Mouse (Mus musculus) splenic B cell, adult 2 months (primary cell): ENCODE measurements around the gene Gm9573.

ENCODE experiments used
- DNase-seq: peaks from one replicate; pipeline ENCODE4 v3.0.0-alpha.2; 2011; ENCODE audit warnings: low read depth, low spot score
- H3K27me3 ChIP-seq: 2 replicates; pipeline ENCODE4 v1.6.1; 2012; ENCODE audit warnings: mild to moderate bottlenecking, low read length, moderate library complexity, mixed read lengths; ENCODE audit not compliant: control insufficient read depth, poor library complexity, insufficient read depth, severe bottlenecking
- H3K36me3 ChIP-seq: 2 replicates; pipeline ENCODE4 v1.6.1; 2012; ENCODE audit warnings: mild to moderate bottlenecking, low read length, moderate library complexity, mixed read lengths; ENCODE audit not compliant: control insufficient read depth, poor library complexity, insufficient read depth, severe bottlenecking

Gm9573 gene

GRCm38 (mm10) chr17:35635699-35636111 lies 9.3 kb upstream of the Gm9573 start:
- DNase-seq = peak; percentile 73
- no peaks in the 10 kb centered on the region for H3K27me3 ChIP-seq
- H3K36me3 ChIP-seq = no peaks in the 10 kb centered on the region

- no peaks in the 10 kb centered on the region for H3K27me3 ChIP-seq
- H3K36me3 ChIP-seq = no peaks in the 10 kb centered on the region
- DNase-seq = peak; percentile 5
Measured at GRCm38 (mm10) chr17:35635202-35635601, 8.8 kb upstream of the Gm9573 start.

GRCm38 (mm10) chr17:35633992-35634391 lies 7.6 kb upstream of the Gm9573 start:
- H3K27me3 ChIP-seq = no peaks in the 10 kb centered on the region
- no peak for DNase-seq

GRCm38 (mm10) chr17:35617127-35617526 lies 9.3 kb downstream of the Gm9573 start:
- Histone ChIP-seq H3K27me3 (no peaks in the 10 kb centered on the region), H3K36me3 (no peaks in the 10 kb centered on the region)
- DNase-seq = peak; percentile 11

More at GRCm38 (mm10) chr17:35633992-35634391, 7.6 kb upstream of the Gm9573 start:
- H3K36me3 ChIP-seq = no peaks in the 10 kb centered on the region

- Histone ChIP-seq H3K27me3 (no peaks in the 10 kb centered on the region), H3K36me3 (no peaks in the 10 kb centered on the region)
- no peak for DNase-seq
Measured at GRCm38 (mm10) chr17:35601736-35602354, 24.6 kb downstream of the Gm9573 start.

GRCm38 (mm10) chr17:35601249-35601648 lies 25.2 kb downstream of the Gm9573 start, which contains the start of gene Sfta2:
Gene Sfta2, plus strand, starts transcription at chr17:35601549.
- no peaks in the 10 kb centered on the region for H3K27me3 ChIP-seq
- DNase-seq = no peak
- H3K36me3 ChIP-seq = no peaks in the 10 kb centered on the region

- DNase-seq = no peak
- Histone ChIP-seq H3K36me3 (no peaks in the 10 kb centered on the region), H3K27me3 (no peaks in the 10 kb centered on the region)
Measured at GRCm38 (mm10) chr17:35597399-35597798, 29.0 kb downstream of the Gm9573 start.

- Histone ChIP-seq H3K27me3 (no peaks in the 10 kb centered on the region), H3K36me3 (no peaks in the 10 kb centered on the region)
- DNase-seq = no peak
Measured at GRCm38 (mm10) chr17:35594456-35594855, 32.0 kb downstream of the Gm9573 start.

GRCm38 (mm10) chr17:35593786-35594185 lies 32.7 kb downstream of the Gm9573 start:
- no peaks in the 10 kb centered on the region for H3K27me3 ChIP-seq
- H3K36me3 ChIP-seq = no peaks in the 10 kb centered on the region
- DNase-seq = no peak

GRCm38 (mm10) chr17:35592131-35592530 lies 34.3 kb downstream of the Gm9573 start:
- Histone ChIP-seq H3K27me3 (no peaks in the 10 kb centered on the region), H3K36me3 (no peaks in the 10 kb centered on the region)
- DNase-seq = no peak

GRCm38 (mm10) chr17:35591731-35592130 lies 34.7 kb downstream of the Gm9573 start:
- Histone ChIP-seq H3K27me3 (no peaks in the 10 kb centered on the region), H3K36me3 (no peaks in the 10 kb centered on the region)
- DNase-seq = no peak

- no peaks in the 10 kb centered on the region for H3K27me3 ChIP-seq
- DNase-seq = no peak
- H3K36me3 ChIP-seq = no peaks in the 10 kb centered on the region
Measured at GRCm38 (mm10) chr17:35591219-35591578, 35.2 kb downstream of the Gm9573 start.

- no peaks in the 10 kb centered on the region for H3K36me3 ChIP-seq
Measured at GRCm38 (mm10) chr17:35590410-35591218, 35.8 kb downstream of the Gm9573 start.

GRCm38 (mm10) chr17:35588387-35588786 lies 38.0 kb downstream of the Gm9573 start:
- DNase-seq = no peak
- Histone ChIP-seq H3K27me3 (no peaks in the 10 kb centered on the region), H3K36me3 (no peaks in the 10 kb centered on the region)

More at GRCm38 (mm10) chr17:35590410-35591218, 35.8 kb downstream of the Gm9573 start:
- peak; percentile 76 for DNase-seq
- H3K27me3 ChIP-seq = no peaks in the 10 kb centered on the region

- DNase-seq = no peak
- Histone ChIP-seq H3K36me3 (no peaks in the 10 kb centered on the region), H3K27me3 (no peaks in the 10 kb centered on the region)
Measured at GRCm38 (mm10) chr17:35587291-35587690, 39.1 kb downstream of the Gm9573 start.
